In genomic region chr3:99956517-99956916, GRCm38 (mm10) we compare ENCODE assay signal across 20 mouse cellular contexts.
"Had no signal": no experiment of that assay in that cellular context is flagged by ENCODE, and none has a peak within 500 bp of the region (broad histone marks: within the 10 kb centered on the region; RNA-seq: fewer than 3 reads in every experiment).

No protein-coding gene starts in this region.

- ATAC-seq: hindbrain, embryonic 16.5 days; inflammation-experienced regulatory T-cells, adult 6 months; intestine, embryonic 15.5 days; intestine, postnatal 0 days had no signal

- DNase-seq: gastrocnemius, adult 2 months; gastrocnemius, postnatal 10 days; gastrocnemius, postnatal 25 days; heart, adult 2 months; heart, postnatal 10 days; heart, postnatal 4 days; kidney, adult 18-20 months; kidney, adult 8-10 months; kidney, postnatal 10 days; kidney, postnatal 25 days; kidney, postnatal 4 days; liver; liver, embryonic 13.5 days had no signal

- H3K27me3 ChIP-seq: heart, embryonic 12.5 days; hindbrain, embryonic 12.5 days; intestine, embryonic 15.5 days; liver, embryonic 13.5 days; liver, embryonic 15.5 days had no signal
